Mouse (Mus musculus) liver, embryonic 14.5 days (tissue): ENCODE data around the gene Rab4a.

Experiments
- CTCF ChIP-seq: IDR thresholded peaks from 2 replicates; pipeline ENCODE4 v1.5.1; 2016; ENCODE audit warnings: antibody characterized with exemption, low read depth, control low read depth
- EP300 ChIP-seq: IDR thresholded peaks from 2 replicates; pipeline ENCODE4 v1.6.1; 2016; ENCODE audit warnings: antibody characterized with exemption, low read depth

DNA sequence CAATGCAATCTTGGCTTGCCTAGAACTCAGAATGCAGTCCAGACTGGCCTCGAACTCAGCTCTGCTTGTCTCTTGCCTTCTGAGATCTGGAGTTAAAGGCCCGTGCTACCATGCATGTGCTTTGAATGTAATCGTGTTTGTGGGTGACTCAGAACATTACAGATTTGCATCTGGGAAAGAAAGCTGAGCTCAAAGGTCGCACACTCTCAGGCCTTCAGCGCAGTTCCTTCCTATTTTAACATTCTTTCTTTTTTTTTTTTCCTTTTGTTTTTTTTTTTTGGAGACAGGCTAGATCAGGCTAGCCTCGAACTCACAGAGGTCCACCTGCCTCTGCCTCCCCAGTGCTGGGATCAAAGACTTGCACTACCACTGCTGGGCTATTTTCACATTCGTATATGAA, 1.2 kb upstream of the Rab4a start:
- TF ChIP-seq CTCF (no peak), EP300 (no peak)
